Mouse (Mus musculus) activated CD4-positive, CD25-positive, alpha-beta regulatory T cell, adult 4 months (primary cell): ENCODE results near the gene Cnpy1. TPM values are rescaled to one million over a fixed set of nuclear protein-coding genes. Genes with fewer than 3 reads are reported as not detected.

Source experiments
- ATAC-seq: one replicate; pipeline ENCODE4 v1.8.0; 2017
- polyA plus RNA-seq, 2 experiments: library from polyadenylated mRNA; unstranded; fragments of 100-300 nt; shearing (Covaris generic); gene quantifications; one replicate each; pipeline ENCODE4 v1.2.1; 2017

Gene Cnpy1
- polyA plus RNA-seq, 2 experiments from 2014 or later, result not detected

DNA sequence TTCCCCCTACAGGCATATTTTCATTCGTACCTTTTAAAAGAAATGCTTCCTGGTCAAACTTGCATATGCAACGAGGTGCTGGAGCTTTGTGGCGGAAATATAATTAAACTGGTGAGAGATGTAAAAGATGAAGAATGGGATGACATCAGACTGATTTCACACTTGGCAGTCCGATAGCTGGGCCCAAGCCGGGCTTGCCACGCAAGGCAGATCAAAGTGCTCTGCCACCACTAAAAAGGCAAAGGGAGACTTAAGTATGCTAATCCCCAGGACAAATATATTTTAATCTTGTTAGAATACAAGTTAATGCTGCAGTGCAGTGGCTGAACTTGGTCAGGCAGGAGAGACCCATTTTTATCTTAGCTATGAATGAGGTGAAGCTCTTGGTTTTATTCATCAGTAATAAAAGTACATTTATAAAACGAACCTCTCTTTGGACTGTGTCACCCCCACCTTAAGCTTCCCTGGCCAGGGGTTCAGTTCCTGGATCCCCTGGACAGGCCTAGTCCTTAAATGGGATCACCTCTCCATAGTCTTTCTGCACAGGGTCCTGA is 66.3 kb downstream of the Cnpy1 start:
- no peak for ATAC-seq

GRCm38 (mm10) chr5:28178322-28178721 is 67.3 kb downstream of the Cnpy1 start:
- ATAC-seq, result no peak

GRCm38 (mm10) chr5:28176585-28176984 is 69.0 kb downstream of the Cnpy1 start:
- ATAC-seq, result no peak

GRCm38 (mm10) chr5:28176023-28176422 is 69.6 kb downstream of the Cnpy1 start:
- no peak for ATAC-seq

GRCm38 (mm10) chr5:28175570-28175919 is 70.1 kb downstream of the Cnpy1 start:
- no peak for ATAC-seq

DNA sequence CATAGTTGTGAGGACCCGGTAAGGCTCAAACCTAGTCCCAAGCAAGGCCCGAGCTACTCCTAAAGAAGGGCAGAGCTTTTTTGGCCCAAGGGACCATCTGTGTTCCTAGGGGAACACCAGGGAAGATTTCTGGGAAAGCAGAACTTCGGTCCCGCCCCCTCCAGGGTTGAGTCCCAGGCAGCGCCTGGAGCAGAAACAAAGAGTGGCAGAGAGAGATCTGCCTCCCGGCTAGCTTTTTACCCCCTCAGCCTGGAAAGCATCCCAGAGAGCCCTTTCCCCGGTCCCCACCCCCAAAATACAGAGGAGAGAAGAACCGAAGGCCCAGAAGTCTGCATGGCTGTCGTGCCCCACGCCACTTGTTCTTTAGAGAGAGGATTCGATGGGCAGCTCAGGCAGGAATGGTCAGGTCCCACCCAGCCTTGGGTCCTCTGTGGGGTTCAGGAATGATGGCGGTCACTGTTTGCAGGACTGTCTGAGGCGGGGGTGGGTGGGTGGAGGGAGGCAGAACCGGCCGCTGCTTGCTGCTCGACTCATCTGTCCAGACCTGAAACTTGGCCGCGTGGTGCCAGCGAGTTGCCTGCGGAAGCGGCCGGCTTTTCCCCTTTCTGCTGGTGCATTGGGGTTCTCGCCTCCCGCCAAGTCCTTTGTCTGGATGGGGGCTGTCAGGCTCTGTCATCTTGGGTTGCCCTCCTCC is 70.6 kb downstream of the Cnpy1 start:
- no peak for ATAC-seq

GRCm38 (mm10) chr5:28174086-28174485 is 71.5 kb downstream of the Cnpy1 start:
- ATAC-seq, result no peak

- ATAC-seq, result no peak
Observed at GRCm38 (mm10) chr5:28173674-28174073, 71.9 kb downstream of the Cnpy1 start.

DNA sequence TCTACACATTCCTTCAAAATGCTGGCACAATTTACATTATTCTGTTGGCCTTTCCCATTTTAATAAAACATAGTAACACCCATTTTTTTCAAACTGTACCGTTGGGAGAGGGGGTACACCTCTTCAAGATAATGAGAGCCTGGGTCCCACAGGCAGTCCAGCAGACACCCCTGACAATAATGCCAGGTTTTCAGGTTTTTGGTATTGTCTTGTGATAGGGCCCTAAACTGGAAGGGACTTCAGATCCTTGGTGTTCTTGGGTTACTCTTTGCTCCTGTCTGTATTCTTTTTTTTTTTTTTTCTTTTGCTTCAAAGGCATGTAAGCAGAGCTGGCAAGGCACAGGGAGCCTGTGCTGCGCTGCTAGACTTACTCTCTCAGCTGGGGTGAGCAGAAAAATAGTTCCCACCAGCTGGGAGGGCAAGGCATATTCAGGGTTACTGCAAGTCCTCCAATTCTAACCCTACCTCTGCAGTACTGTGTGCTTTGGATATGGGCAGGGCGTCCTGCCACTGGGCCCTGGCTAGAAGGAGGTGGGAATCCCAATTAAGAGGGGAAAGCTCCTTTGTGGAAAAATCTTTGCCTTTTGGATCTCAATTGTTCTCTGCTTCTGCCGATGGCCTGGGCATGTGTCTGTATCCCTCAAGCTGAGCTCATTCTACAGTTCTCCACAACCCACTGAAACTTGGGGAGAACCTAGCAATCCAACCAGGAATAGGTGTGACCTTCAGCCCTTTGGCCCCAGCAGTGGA is 72.5 kb downstream of the Cnpy1 start:
- ATAC-seq, result no peak

DNA sequence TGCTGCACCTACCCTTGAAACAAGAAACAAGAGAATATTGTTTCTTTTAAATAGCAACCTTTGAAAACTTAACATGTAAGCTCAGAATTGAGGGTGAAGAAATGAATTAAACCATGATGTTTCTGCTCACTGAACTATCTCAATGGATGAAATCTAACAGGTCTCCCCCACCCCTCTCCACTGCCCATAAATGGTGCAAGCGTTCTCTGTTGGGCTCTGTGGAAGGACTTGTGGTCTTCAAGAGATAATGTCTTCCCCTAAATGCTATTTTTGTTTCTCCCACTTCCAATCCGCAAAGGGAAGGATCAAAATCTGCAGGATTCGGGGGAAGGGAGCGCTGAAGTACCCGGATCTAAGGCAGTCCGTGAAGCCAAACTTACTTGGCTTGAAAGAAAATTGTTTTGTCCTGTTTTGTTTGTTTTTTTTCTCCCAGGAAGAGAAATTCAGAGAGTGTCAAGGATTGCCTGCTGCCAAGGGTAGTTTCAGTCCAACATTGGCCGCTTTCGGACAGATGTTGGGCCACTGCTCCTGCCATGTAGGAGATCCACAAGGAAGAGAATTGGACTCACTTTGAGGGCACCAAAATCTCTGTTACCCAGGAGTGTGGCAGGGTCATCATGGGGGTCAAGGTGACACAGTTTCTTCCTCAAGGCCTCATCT is 73.2 kb downstream of the Cnpy1 start:
- no peak for ATAC-seq

- no peak for ATAC-seq
Observed at GRCm38 (mm10) chr5:28171667-28172066, 73.9 kb downstream of the Cnpy1 start.

DNA sequence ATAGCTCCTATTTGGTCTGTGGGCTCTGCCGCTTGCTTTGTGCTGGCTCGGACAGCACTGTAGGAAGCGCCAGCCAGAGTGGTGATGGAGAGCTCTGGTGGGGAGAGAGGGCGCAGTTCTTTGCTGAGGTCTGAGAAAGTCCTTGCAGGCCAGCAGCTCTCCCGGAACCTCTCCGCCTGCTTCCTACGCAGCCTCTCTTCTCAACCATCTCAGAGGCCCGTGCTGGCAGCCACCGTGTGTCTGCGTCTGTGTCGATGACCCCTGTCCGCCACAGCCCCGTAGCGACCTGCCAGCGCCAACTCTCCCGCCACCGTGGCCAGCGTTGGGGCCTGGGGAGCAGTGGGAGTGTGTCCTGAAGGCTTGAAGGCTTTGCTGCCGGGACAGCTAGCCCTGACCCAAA is 74.7 kb downstream of the Cnpy1 start:
- no peak for ATAC-seq

GRCm38 (mm10) chr5:28170081-28170480 is 75.5 kb downstream of the Cnpy1 start:
- no peak for ATAC-seq

DNA sequence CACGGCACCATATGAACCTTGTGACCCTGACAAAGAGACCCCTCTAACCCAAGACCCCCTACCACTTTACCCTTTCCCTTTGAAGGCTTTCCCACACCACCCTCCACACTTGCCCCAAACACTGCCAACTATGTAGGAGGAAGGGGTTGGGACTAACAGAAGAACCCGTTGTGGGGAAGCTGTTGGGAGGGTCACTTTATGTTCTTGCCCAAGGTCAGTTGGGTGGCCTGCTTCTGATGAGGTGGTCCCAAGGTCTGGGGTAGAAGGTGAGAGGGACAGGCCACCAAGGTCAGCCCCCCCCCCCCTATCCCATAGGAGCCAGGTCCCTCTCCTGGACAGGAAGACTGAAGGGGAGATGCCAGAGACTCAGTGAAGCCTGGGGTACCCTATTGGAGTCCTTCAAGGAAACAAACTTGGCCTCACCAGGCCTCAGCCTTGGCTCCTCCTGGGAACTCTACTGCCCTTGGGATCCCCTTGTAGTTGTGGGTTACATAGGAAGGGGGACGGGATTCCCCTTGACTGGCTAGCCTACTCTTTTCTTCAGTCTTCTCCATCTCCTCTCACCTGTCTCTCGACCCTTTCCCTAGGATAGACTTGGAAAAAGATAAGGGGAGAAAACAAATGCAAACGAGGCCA is 76.3 kb downstream of the Cnpy1 start:
- no peak for ATAC-seq

GRCm38 (mm10) chr5:28168253-28169165 is 77.1 kb downstream of the Cnpy1 start:
- no peak for ATAC-seq

GRCm38 (mm10) chr5:28167611-28168252 is 77.9 kb downstream of the Cnpy1 start:
- ATAC-seq, result no peak

DNA sequence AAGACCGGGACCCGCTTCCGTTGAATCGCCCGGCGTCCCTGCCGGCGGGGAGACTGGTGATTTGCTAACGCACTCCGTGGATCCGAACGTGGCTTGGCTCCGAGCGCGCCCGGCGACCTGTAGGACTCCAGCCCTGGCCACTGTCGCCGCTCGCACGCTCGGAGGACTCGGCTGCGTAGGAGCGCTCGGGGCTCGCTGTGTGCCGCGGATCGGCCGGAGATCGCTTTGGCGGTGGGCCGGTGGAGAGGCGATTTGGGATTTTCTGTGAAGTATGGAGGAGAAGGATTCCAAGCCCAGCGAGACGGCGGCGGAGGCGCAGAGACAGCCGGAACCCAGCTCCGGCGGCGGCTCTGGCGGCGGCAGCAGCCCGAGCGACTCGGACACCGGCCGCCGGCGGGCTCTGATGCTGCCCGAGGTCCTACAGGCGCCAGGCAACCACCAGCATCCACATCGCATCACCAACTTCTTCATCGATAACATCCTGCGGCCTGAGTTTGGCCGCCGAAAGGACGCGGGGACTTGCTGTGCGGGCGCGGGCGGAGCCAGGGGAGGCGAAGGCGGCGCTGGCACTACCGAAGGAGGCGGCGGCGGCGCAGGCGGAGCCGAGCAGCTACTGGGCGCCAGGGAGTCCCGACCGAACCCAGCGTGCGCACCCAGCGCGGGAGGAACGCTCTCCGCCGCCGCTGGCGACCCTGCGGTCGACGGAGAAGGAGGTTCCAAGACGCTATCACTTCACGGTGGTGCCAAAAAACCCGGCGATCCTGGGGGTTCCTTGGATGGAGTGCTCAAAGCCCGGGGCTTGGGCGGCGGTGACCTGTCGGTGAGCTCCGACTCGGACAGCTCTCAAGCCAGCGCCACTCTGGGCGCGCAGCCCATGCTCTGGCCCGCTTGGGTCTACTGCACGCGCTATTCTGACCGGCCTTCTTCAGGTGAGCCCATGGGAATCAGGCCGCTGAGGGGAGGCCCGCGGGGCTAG is 79.1 kb downstream of the Cnpy1 start:
- no peak for ATAC-seq

DNA sequence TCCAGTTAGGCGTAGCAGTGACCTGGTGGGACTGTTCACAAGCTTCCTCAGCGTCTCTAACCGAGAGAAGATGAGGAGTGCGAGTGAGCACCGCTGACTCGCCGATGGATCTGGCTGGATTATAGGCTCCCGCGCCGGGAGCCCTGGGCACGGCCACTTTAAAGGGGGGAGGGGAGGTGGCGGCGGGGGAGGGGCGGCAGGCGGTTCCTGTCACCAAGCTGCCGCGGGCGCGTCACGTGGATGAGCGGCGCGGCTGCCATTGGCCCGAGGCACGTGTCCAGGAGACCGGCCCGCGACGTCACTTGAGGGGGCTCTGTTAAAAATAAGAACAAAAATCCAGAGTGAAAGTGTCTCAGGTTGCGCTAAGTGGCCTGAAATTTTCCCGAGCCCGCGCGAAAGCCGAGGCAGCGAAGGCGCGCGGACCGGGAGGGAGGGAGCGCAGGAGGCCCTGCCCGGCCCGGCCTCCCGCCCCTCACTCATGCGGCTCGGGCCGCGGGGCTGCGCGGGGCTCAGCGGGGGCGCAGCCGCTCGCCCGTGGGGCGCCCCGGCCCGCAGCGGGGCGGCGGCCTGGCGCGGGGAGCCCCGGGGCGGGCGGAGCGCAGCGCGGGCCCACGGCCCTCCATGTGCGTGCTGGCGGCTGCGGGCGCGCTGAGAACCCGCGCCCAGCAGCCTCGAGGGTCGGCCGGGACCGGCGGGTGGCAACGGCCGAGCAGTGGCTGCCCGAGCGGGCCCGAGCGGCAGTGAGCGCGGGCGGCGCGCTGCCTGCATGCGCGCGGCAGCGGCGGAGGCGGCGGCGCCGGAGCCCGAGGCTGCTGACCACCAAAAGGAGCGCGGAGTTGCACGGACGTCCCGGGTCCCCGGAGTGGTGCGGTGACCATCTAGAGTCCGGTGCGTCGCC is 80.0 kb downstream of the Cnpy1 start, which contains the start of gene En2:
Gene En2, plus strand, starts transcription at position 337 of the 898 bp plus-strand sequence.
- ATAC-seq, result no peak

GRCm38 (mm10) chr5:28163926-28164325 is 81.7 kb downstream of the Cnpy1 start:
- no peak for ATAC-seq
